Mouse (Mus musculus): Measurements from ENCODE around the gene Mgat5. TPM values are rescaled to one million over a fixed set of nuclear protein-coding genes. Genes with fewer than 3 reads are reported as not detected.

Mgat5 gene
- polyA plus RNA-seq, 1 experiment from 2014 or later, result 7.2 TPM

GRCm38 (mm10) chr1:127310011-127310410 lies 105.2 kb downstream of the Mgat5 start:
- ATAC-seq (ENCODE audit: insufficient read depth, low FRiP score, low TSS enrichment) (no peak), DNase-seq (ENCODE audit: low spot score) (no peak)
- no peak overlapping the region for H3K4me3 ChIP-seq (ENCODE audit: low read depth, low read length)
- no peak overlapping the region for H3K27ac ChIP-seq (ENCODE audit: low read depth, low read length)
- 85% methylated on average over 5 of the region's 5 CpGs for WGBS
- no peaks in the 10 kb centered on the region for H3K9me3 ChIP-seq (ENCODE audit: control insufficient read depth, low read length)
- H3K27me3 ChIP-seq (ENCODE audit: control insufficient read depth, insufficient read depth, low read length), result no peaks in the 10 kb centered on the region
- H3K4me2 ChIP-seq (ENCODE audit: low read depth), result no peak overlapping the region
- no peaks in the 10 kb centered on the region for H3K36me3 ChIP-seq (ENCODE audit: control insufficient read depth, insufficient read depth, low read length)
- H3K4me1 ChIP-seq (ENCODE audit: control insufficient read depth, insufficient read depth, low read length), result no peaks in the 10 kb centered on the region
- no peak overlapping the region for H3K9ac ChIP-seq (ENCODE audit: low read length)

GRCm38 (mm10) chr1:127310703-127311102 lies 105.9 kb downstream of the Mgat5 start:
- Histone ChIP-seq H3K36me3 (ENCODE audit: control insufficient read depth, insufficient read depth, low read length) (no peaks in the 10 kb centered on the region), H3K4me2 (ENCODE audit: low read depth) (no peak overlapping the region), H3K27me3 (ENCODE audit: control insufficient read depth, insufficient read depth, low read length) (no peaks in the 10 kb centered on the region), H3K4me3 (ENCODE audit: low read depth, low read length) (no peak overlapping the region), H3K9me3 (ENCODE audit: control insufficient read depth, low read length) (no peaks in the 10 kb centered on the region), H3K27ac (ENCODE audit: low read depth, low read length) (no peak overlapping the region), H3K4me1 (ENCODE audit: control insufficient read depth, insufficient read depth, low read length) (no peaks in the 10 kb centered on the region), H3K9ac (ENCODE audit: low read length) (no peak overlapping the region)
- no peak for DNase-seq (ENCODE audit: low spot score)
- ATAC-seq (ENCODE audit: insufficient read depth, low FRiP score, low TSS enrichment), result no peak
- WGBS, result 90% methylated on average over 3 of the region's 3 CpGs

DNA sequence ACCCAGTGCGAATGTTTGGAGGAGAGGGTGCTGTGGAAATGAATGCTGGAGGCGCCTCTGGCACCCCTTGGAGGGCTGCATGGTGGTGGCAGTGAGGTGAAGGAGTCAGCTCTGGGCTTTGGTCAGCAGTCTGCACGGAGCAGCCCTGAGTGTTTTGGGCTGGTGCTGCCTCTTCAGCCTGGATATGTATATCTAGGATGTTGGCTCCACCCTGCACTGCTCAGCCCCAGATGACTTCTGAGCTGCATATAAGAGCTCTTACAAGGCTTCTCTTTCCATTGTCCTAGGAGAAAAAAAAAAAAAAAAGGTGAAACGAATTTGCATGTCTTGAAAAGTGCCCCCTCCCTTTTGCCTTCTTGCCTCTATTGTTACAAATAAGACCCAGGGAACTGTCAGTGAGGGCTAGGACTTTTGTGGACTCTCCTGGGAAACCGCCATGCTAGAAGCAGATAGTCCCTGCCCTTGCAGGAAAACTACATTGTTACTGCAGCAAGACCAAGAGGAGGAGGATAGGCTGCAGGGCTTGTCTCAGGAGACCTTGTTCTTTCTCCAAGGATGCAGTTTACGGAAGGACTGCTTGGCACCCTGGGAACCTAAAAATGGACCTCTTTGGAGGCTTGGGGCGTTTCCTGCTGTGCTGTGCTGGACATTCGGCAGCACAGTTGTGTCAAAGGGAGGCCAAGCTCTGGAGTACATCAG lies 109.0 kb downstream of the Mgat5 start:
- no peaks in the 10 kb centered on the region for H3K27me3 ChIP-seq (ENCODE audit: control insufficient read depth, insufficient read depth, low read length)
- ATAC-seq (ENCODE audit: insufficient read depth, low FRiP score, low TSS enrichment) (no peak), DNase-seq (ENCODE audit: low spot score) (no peak)
- WGBS, result 55% methylated on average over 8 of the region's 8 CpGs
- H3K4me2 ChIP-seq (ENCODE audit: low read depth), result no peak overlapping the region
- no peak overlapping the region for H3K27ac ChIP-seq (ENCODE audit: low read depth, low read length)
- no peaks in the 10 kb centered on the region for H3K9me3 ChIP-seq (ENCODE audit: control insufficient read depth, low read length)
- H3K9ac ChIP-seq (ENCODE audit: low read length), result no peak overlapping the region
- H3K4me1 ChIP-seq (ENCODE audit: control insufficient read depth, insufficient read depth, low read length), result no peaks in the 10 kb centered on the region
- no peaks in the 10 kb centered on the region for H3K36me3 ChIP-seq (ENCODE audit: control insufficient read depth, insufficient read depth, low read length)
- no peak overlapping the region for H3K4me3 ChIP-seq (ENCODE audit: low read depth, low read length)

GRCm38 (mm10) chr1:127315763-127316627 lies 111.2 kb downstream of the Mgat5 start:
- ATAC-seq (ENCODE audit: insufficient read depth, low FRiP score, low TSS enrichment), result no peak
- H3K36me3 ChIP-seq (ENCODE audit: control insufficient read depth, insufficient read depth, low read length), result no peaks in the 10 kb centered on the region

DNA sequence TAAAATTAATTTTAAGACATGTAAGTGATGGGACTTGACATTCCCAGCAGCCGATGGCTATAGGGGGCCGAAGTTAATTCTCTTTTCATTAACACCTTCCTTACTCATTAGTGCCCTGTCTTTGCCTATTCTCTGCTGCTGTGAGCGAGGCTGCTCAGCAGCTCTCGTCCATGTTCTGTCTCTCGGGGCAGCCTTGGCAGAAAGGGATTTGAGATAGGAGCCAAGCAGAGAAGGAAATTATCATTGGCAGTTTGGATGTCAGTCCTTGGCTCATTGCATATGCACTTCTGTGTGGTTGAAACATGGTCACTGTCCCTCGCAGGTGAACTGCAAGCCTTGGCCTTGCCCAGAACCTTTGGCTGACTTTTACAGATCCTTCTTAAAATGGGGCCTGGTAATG lies 111.8 kb downstream of the Mgat5 start:
- Histone ChIP-seq H3K36me3 (ENCODE audit: control insufficient read depth, insufficient read depth, low read length) (no peaks in the 10 kb centered on the region), H3K27me3 (ENCODE audit: control insufficient read depth, insufficient read depth, low read length) (no peaks in the 10 kb centered on the region), H3K4me2 (ENCODE audit: low read depth) (no peak overlapping the region), H3K27ac (ENCODE audit: low read depth, low read length) (no peak overlapping the region), H3K9me3 (ENCODE audit: control insufficient read depth, low read length) (no peaks in the 10 kb centered on the region), H3K4me3 (ENCODE audit: low read depth, low read length) (no peak overlapping the region), H3K9ac (ENCODE audit: low read length) (no peak overlapping the region), H3K4me1 (ENCODE audit: control insufficient read depth, insufficient read depth, low read length) (no peaks in the 10 kb centered on the region)
- 84% methylated on average over 6 of the region's 6 CpGs for WGBS
- ATAC-seq (ENCODE audit: insufficient read depth, low FRiP score, low TSS enrichment) (no peak), DNase-seq (ENCODE audit: low spot score) (no peak)

More at GRCm38 (mm10) chr1:127315763-127316627, 111.2 kb downstream of the Mgat5 start:
- Histone ChIP-seq H3K27ac (ENCODE audit: low read depth, low read length) (no peak overlapping the region), H3K4me1 (ENCODE audit: control insufficient read depth, insufficient read depth, low read length) (no peaks in the 10 kb centered on the region), H3K4me3 (ENCODE audit: low read depth, low read length) (no peak overlapping the region), H3K9ac (ENCODE audit: low read length) (no peak overlapping the region), H3K27me3 (ENCODE audit: control insufficient read depth, insufficient read depth, low read length) (no peaks in the 10 kb centered on the region), H3K9me3 (ENCODE audit: control insufficient read depth, low read length) (no peaks in the 10 kb centered on the region), H3K4me2 (ENCODE audit: low read depth) (no peak overlapping the region)
- no peak for DNase-seq (ENCODE audit: low spot score)
- 91% methylated on average over 13 of the region's 13 CpGs for WGBS

GRCm38 (mm10) chr1:127317541-127317940 lies 112.7 kb downstream of the Mgat5 start:
- WGBS, result 77% methylated on average over 9 of the region's 9 CpGs

DNA sequence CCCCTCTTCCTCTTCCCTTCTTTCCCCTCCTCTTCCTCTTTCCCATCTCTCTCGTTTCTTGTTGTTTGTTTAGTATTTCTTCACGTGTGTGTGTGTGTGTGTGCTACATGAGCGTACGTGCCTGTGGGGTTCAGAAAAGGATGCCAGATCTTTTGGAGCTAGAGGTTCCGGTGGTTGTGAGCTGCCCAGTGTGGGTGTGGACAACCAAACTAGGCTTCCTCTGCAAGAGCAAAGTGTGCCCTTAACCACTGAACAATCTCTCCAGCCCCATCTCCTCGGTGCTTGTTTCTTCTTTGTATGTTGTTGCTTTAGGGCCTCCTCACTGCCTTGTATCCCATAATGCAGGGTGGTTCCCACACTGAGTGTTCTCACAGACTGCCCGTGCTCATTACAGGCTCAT lies 113.7 kb downstream of the Mgat5 start:
- Histone ChIP-seq H3K9ac (ENCODE audit: low read length) (no peak overlapping the region), H3K4me1 (ENCODE audit: control insufficient read depth, insufficient read depth, low read length) (no peaks in the 10 kb centered on the region), H3K4me2 (ENCODE audit: low read depth) (no peak overlapping the region), H3K36me3 (ENCODE audit: control insufficient read depth, insufficient read depth, low read length) (no peaks in the 10 kb centered on the region), H3K4me3 (ENCODE audit: low read depth, low read length) (no peak overlapping the region), H3K9me3 (ENCODE audit: control insufficient read depth, low read length) (no peaks in the 10 kb centered on the region), H3K27ac (ENCODE audit: low read depth, low read length) (no peak overlapping the region), H3K27me3 (ENCODE audit: control insufficient read depth, insufficient read depth, low read length) (no peaks in the 10 kb centered on the region)
- ATAC-seq (ENCODE audit: insufficient read depth, low FRiP score, low TSS enrichment) (no peak), DNase-seq (ENCODE audit: low spot score) (no peak)
- 86% methylated on average over 7 of the region's 7 CpGs for WGBS

More at GRCm38 (mm10) chr1:127317541-127317940, 112.7 kb downstream of the Mgat5 start:
- no peaks in the 10 kb centered on the region for H3K36me3 ChIP-seq (ENCODE audit: control insufficient read depth, insufficient read depth, low read length)
- no peak overlapping the region for H3K9ac ChIP-seq (ENCODE audit: low read length)
- no peak overlapping the region for H3K4me3 ChIP-seq (ENCODE audit: low read depth, low read length)
- no peak overlapping the region for H3K4me2 ChIP-seq (ENCODE audit: low read depth)
- ATAC-seq (ENCODE audit: insufficient read depth, low FRiP score, low TSS enrichment) (no peak), DNase-seq (ENCODE audit: low spot score) (no peak)
- H3K27ac ChIP-seq (ENCODE audit: low read depth, low read length), result no peak overlapping the region
- no peaks in the 10 kb centered on the region for H3K27me3 ChIP-seq (ENCODE audit: control insufficient read depth, insufficient read depth, low read length)
- H3K4me1 ChIP-seq (ENCODE audit: control insufficient read depth, insufficient read depth, low read length), result no peaks in the 10 kb centered on the region
- no peaks in the 10 kb centered on the region for H3K9me3 ChIP-seq (ENCODE audit: control insufficient read depth, low read length)

GRCm38 (mm10) chr1:127319768-127320167 lies 115.0 kb downstream of the Mgat5 start:
- 83% methylated on average over 6 of the region's 6 CpGs for WGBS
- DNase-seq (ENCODE audit: low spot score) (no peak), ATAC-seq (ENCODE audit: insufficient read depth, low FRiP score, low TSS enrichment) (no peak)
- Histone ChIP-seq H3K27me3 (ENCODE audit: control insufficient read depth, insufficient read depth, low read length) (no peaks in the 10 kb centered on the region), H3K4me2 (ENCODE audit: low read depth) (no peak overlapping the region), H3K4me1 (ENCODE audit: control insufficient read depth, insufficient read depth, low read length) (no peaks in the 10 kb centered on the region), H3K36me3 (ENCODE audit: control insufficient read depth, insufficient read depth, low read length) (no peaks in the 10 kb centered on the region), H3K9ac (ENCODE audit: low read length) (no peak overlapping the region), H3K9me3 (ENCODE audit: control insufficient read depth, low read length) (no peaks in the 10 kb centered on the region), H3K4me3 (ENCODE audit: low read depth, low read length) (no peak overlapping the region), H3K27ac (ENCODE audit: low read depth, low read length) (no peak overlapping the region)

GRCm38 (mm10) chr1:127320956-127321355 lies 116.1 kb downstream of the Mgat5 start:
- no peak for DNase-seq (ENCODE audit: low spot score)
- Histone ChIP-seq H3K4me3 (ENCODE audit: low read depth, low read length) (no peak overlapping the region), H3K36me3 (ENCODE audit: control insufficient read depth, insufficient read depth, low read length) (no peaks in the 10 kb centered on the region), H3K27ac (ENCODE audit: low read depth, low read length) (no peak overlapping the region), H3K4me2 (ENCODE audit: low read depth) (no peak overlapping the region), H3K9me3 (ENCODE audit: control insufficient read depth, low read length) (no peaks in the 10 kb centered on the region), H3K27me3 (ENCODE audit: control insufficient read depth, insufficient read depth, low read length) (no peaks in the 10 kb centered on the region), H3K4me1 (ENCODE audit: control insufficient read depth, insufficient read depth, low read length) (no peaks in the 10 kb centered on the region), H3K9ac (ENCODE audit: low read length) (no peak overlapping the region)
- WGBS, result 86% methylated on average over 10 of the region's 10 CpGs
- no peak for ATAC-seq (ENCODE audit: insufficient read depth, low FRiP score, low TSS enrichment)
